Mouse (Mus musculus) liver, embryonic 11.5 days (tissue): ENCODE measurements around the gene Serpine2. TPM values are rescaled to one million over a fixed set of nuclear protein-coding genes. Genes with fewer than 3 reads are reported as not detected.

Experiments used
- ATAC-seq: fragments of 200-750 bp; cut with Nextera tagmentation; replicated peaks from 2 replicates; pipeline ENCODE4 v1.8.0; 2017; ENCODE audit warnings: moderate number of reproducible peaks, mild to moderate bottlenecking, moderate TSS enrichment, moderate library complexity; ENCODE audit not compliant: low FRiP score
- DNase-seq: peaks from one replicate; pipeline ENCODE4 v3.0.0-alpha.2; 2017; ENCODE audit warnings: low spot score
- H3K27ac ChIP-seq: fragments of 300-500 bp; sonication (generic); 2 replicates; pipeline ENCODE4 v1.5.1; 2014; ENCODE audit warnings: mild to moderate bottlenecking, low read depth, low read length, control low read depth
- H3K27me3 ChIP-seq: fragments of 300-500 bp; sonication (generic); replicated peaks from 2 replicates; pipeline ENCODE4 v1.6.1; 2014; ENCODE audit warnings: low read length, mixed read lengths; ENCODE audit not compliant: control insufficient read depth, insufficient read depth
- H3K36me3 ChIP-seq: fragments of 300-500 bp; sonication (generic); 2 replicates; pipeline ENCODE4 v1.6.1; 2014; ENCODE audit warnings: mild to moderate bottlenecking, low read length, moderate library complexity, mixed read lengths; ENCODE audit not compliant: control insufficient read depth, insufficient read depth
- H3K4me1 ChIP-seq: fragments of 300-500 bp; sonication (generic); replicated peaks from 2 replicates; pipeline ENCODE4 v1.6.1; 2014; ENCODE audit warnings: low read length, mixed read lengths; ENCODE audit not compliant: control insufficient read depth, insufficient read depth
- H3K4me2 ChIP-seq: fragments of 300-500 bp; sonication (generic); 2 replicates; pipeline ENCODE4 v1.6.1; 2014; ENCODE audit warnings: mild to moderate bottlenecking, control low read depth, moderate library complexity
- H3K4me3 ChIP-seq: fragments of 300-500 bp; sonication (generic); 2 replicates; pipeline ENCODE4 v1.5.1; 2014; ENCODE audit warnings: low read depth, low read length, control low read depth
- H3K9ac ChIP-seq: fragments of 300-500 bp; sonication (generic); 2 replicates; pipeline ENCODE4 v1.6.1; 2014; ENCODE audit warnings: low read depth, low read length, control low read depth
- H3K9me3 ChIP-seq: fragments of 300-500 bp; sonication (generic); 2 replicates; pipeline ENCODE4 v1.6.1; 2016; ENCODE audit warnings: low read length, inconsistent platforms, mixed read lengths; ENCODE audit not compliant: control insufficient read depth
- WGBS: fragments of 180-500 bp; shearing (Covaris S2); extraction: QIAGEN DNeasy Blood & Tissue Kit; methylation state at CpG from one replicate; pipeline ENCODE4 v1.1.7; 2014; 5-methylcytosine and 5-hydroxymethylcytosine counted together
- polyA plus RNA-seq: library from polyadenylated mRNA; unstranded; fragments of >200 nt; fragmentation: Nextera tagmentation; extraction: Ambion mirVana; gene quantifications from 2 replicates; pipeline ENCODE4 v1.2.1, GENCODE M21; 2014

Serpine2 gene
- polyA plus RNA-seq, 1 experiment from 2014 or later = 30.1 TPM

DNA sequence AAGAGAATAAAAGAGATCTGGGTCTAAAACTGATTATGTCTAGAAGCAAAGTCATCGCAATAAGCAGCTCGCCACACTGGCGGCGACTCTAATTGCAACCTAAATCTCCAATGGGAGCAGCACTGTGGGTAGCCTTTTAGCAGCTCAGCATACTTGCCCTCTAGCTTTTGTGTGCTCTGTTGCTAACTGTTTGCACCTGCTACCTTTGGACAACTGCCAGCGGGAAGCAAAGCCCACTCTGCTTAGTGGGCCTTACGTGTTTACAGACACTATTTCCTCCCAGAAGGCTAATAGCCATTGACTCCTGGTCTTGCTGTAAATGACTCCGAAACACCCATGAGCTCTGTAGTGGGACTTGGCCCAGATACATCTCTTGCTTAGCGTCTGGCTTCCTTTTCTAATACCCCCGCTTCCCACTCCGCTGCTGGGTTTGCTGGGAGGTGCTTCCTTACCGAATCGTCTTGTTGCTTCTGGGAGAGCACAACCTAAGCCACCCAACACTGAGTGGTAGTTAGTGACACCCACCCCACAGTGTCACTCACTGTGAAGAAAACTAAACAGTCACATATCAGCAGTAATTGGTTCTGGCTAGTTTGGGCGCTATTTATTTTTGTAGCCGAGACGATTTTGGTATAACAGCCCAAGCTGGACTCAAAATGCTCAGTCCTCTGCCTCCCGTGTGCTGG is 28.1 kb downstream of the Serpine2 start:
- no peak for ATAC-seq
- 86% methylated on average over 16 of the region's 16 CpGs for WGBS
- no peaks in the 10 kb centered on the region for H3K4me1 ChIP-seq
- H3K9me3 ChIP-seq = no peaks in the 10 kb centered on the region
- no peak overlapping the region for H3K4me2 ChIP-seq
- no peaks in the 10 kb centered on the region for H3K27me3 ChIP-seq
- no peak overlapping the region for H3K9ac ChIP-seq
- no peak for DNase-seq
- no peaks in the 10 kb centered on the region for H3K36me3 ChIP-seq
- no peak overlapping the region for H3K4me3 ChIP-seq
- no peak overlapping the region for H3K27ac ChIP-seq

DNA sequence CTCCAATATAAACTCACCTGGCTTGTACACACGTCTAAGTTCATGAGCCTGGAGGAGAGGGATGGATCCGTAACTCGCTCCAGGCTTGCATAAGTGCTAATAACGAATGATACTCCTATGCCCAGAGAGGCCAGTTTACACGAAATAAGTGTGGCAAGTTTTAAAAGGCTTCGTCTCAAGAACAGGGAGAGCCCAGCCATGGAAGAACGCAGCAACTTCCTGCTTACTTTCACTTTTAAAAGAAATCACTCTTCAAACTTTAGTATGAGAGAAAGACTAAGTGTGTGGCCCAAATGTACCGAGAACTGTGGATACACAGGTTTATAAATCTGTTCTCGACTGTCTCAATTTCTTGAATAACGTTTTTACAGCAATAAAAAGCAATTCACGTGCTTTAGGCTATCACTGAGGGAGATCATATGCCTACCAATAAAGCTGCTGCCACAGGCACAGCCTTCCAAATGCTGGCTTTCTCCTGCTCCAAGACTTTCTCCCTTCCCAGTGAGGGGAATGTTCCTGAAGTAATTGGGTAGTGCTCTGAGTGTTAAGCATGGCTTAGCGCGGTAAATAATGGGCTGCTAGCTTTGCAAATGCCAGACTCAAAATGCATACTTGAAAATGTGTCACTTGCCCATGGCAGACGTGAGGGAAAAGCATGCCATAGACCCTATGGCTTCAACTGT is 36.9 kb downstream of the Serpine2 start:
- ATAC-seq (no peak), DNase-seq (no peak)
- H3K27me3 ChIP-seq = no peaks in the 10 kb centered on the region
- H3K9me3 ChIP-seq = no peaks in the 10 kb centered on the region
- no peak overlapping the region for H3K9ac ChIP-seq
- H3K36me3 ChIP-seq = no peaks in the 10 kb centered on the region
- no peak overlapping the region for H3K4me2 ChIP-seq
- no peaks in the 10 kb centered on the region; the same call in 1 of the 2 replicates for H3K4me1 ChIP-seq
- no peak overlapping the region for H3K27ac ChIP-seq
- 75% methylated on average over 14 of the region's 14 CpGs for WGBS
- no peak overlapping the region for H3K4me3 ChIP-seq

GRCm38 (mm10) chr1:79822806-79823525 is 38.0 kb downstream of the Serpine2 start:
- ATAC-seq (no peak), DNase-seq (no peak)
- Histone ChIP-seq H3K9me3 (no peaks in the 10 kb centered on the region), H3K9ac (no peak overlapping the region), H3K36me3 (no peaks in the 10 kb centered on the region), H3K4me3 (no peak overlapping the region), H3K27ac (no peak overlapping the region), H3K4me1 (no peaks in the 10 kb centered on the region; the same call in 1 of the 2 replicates), H3K27me3 (no peaks in the 10 kb centered on the region), H3K4me2 (no peak overlapping the region)
- 73% methylated on average over 13 of the region's 13 CpGs for WGBS

GRCm38 (mm10) chr1:79819296-79819879 is 41.6 kb downstream of the Serpine2 start:
- H3K27me3 ChIP-seq = no peaks in the 10 kb centered on the region
- no peak overlapping the region for H3K4me2 ChIP-seq
- DNase-seq (no peak), ATAC-seq (no peak)
- H3K4me3 ChIP-seq = no peak overlapping the region
- H3K36me3 ChIP-seq = no peaks in the 10 kb centered on the region
- no peaks in the 10 kb centered on the region for H3K4me1 ChIP-seq
- no peak overlapping the region for H3K27ac ChIP-seq
- H3K9ac ChIP-seq = no peak overlapping the region
- WGBS = 85% methylated on average over 11 of the region's 11 CpGs
- no peaks in the 10 kb centered on the region for H3K9me3 ChIP-seq

DNA sequence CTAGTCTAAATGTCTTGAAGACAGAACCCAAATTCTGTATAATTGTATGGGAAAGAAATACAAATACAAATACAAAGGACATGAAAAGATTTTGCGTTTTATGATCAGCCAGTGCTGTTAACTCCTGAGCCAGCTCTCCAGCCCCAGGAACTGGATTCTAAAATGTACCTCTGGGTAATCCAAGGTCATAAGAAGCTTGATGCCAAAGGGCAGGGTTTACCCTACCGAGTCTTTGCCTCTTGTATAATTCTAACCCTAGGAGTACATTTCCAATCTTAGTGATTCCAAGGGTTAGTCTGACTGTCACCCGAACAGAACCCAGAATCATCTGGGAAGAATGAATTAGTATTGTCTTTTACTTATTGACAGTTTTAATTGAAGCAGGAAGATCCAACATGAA is 45.5 kb downstream of the Serpine2 start:
- H3K4me2 ChIP-seq = no peak overlapping the region
- H3K9ac ChIP-seq = no peak overlapping the region
- H3K4me3 ChIP-seq = no peak overlapping the region
- 87% methylated on average over 3 of the region's 3 CpGs for WGBS
- DNase-seq = no peak
- H3K36me3 ChIP-seq = no peaks in the 10 kb centered on the region
- ATAC-seq = no peak
- no peaks in the 10 kb centered on the region for H3K4me1 ChIP-seq
- no peaks in the 10 kb centered on the region for H3K9me3 ChIP-seq
- H3K27me3 ChIP-seq = no peaks in the 10 kb centered on the region
- no peak overlapping the region for H3K27ac ChIP-seq

DNA sequence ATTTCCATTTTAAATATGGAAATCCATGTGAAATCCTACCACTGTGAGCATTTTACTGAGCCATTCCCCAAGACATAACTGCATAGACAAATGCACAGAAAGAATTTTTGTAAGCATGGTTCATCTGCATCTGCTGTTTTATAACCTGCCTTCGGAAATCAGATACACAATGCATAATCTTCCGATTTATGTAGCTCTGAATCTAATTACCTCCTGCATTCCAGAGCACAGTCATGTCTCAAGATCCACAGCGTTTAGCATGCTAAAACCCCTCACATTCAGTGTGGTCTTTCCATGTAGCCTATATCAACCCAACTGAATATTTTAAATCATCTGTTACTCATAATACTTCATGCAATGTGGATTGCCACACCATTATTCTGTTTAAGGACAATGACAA is 51.5 kb downstream of the Serpine2 start:
- Histone ChIP-seq H3K4me2 (no peak overlapping the region), H3K9me3 (no peaks in the 10 kb centered on the region), H3K4me3 (no peak overlapping the region), H3K27ac (no peak overlapping the region), H3K36me3 (no peaks in the 10 kb centered on the region), H3K9ac (no peak overlapping the region), H3K27me3 (no peaks in the 10 kb centered on the region), H3K4me1 (no peaks in the 10 kb centered on the region)
- ATAC-seq = no peak
- no peak for DNase-seq
- WGBS = 80% methylated on average over 3 of the region's 3 CpGs

- DNase-seq (no peak), ATAC-seq (no peak)
- Histone ChIP-seq H3K4me1 (no peaks in the 10 kb centered on the region), H3K27me3 (no peaks in the 10 kb centered on the region), H3K9ac (no peak overlapping the region), H3K36me3 (no peaks in the 10 kb centered on the region), H3K4me3 (no peak overlapping the region), H3K4me2 (no peak overlapping the region), H3K9me3 (no peaks in the 10 kb centered on the region), H3K27ac (no peak overlapping the region)
- 69% methylated on average over 5 of the region's 5 CpGs for WGBS
Observed at GRCm38 (mm10) chr1:79806865-79807264, 54.1 kb downstream of the Serpine2 start.

- Histone ChIP-seq H3K4me3 (no peak overlapping the region), H3K27ac (no peak overlapping the region), H3K9me3 (no peaks in the 10 kb centered on the region), H3K36me3 (no peaks in the 10 kb centered on the region), H3K27me3 (no peaks in the 10 kb centered on the region), H3K4me1 (no peaks in the 10 kb centered on the region), H3K9ac (no peak overlapping the region), H3K4me2 (no peak overlapping the region)
- DNase-seq (no peak), ATAC-seq (no peak)
- WGBS = 74% methylated on average over 7 of the region's 7 CpGs
Observed at GRCm38 (mm10) chr1:79803614-79804013, 57.4 kb downstream of the Serpine2 start.
